Mouse (Mus musculus) brain, adult 2 months (tissue): Measurements from ENCODE around the gene Pde10a.

Experiments
- DNase-seq: peaks from one replicate; pipeline ENCODE4 v3.0.0; 2011; ENCODE audit warnings: low read depth, low spot score

The Pde10a gene

GRCm38 (mm10) chr17:8800478-8801082, 275.4 kb downstream of the Pde10a start:
- DNase-seq = peak; percentile 66

- DNase-seq = peak; percentile 72
Observed at GRCm38 (mm10) chr17:8801083-8801854, 276.1 kb downstream of the Pde10a start.

- no peak for DNase-seq
Observed at GRCm38 (mm10) chr17:8801855-8802104, 276.6 kb downstream of the Pde10a start.

- DNase-seq = no peak
Observed at GRCm38 (mm10) chr17:8802161-8802888, 277.2 kb downstream of the Pde10a start.

GRCm38 (mm10) chr17:8802889-8803799, 278.0 kb downstream of the Pde10a start:
- DNase-seq = no peak

GRCm38 (mm10) chr17:8807345-8807744, 282.2 kb downstream of the Pde10a start:
- DNase-seq = peak; percentile 60

GRCm38 (mm10) chr17:8809771-8810170, 284.6 kb downstream of the Pde10a start:
- no peak for DNase-seq

GRCm38 (mm10) chr17:8810201-8810600, 285.0 kb downstream of the Pde10a start:
- DNase-seq = no peak

- DNase-seq = peak; percentile 81
Observed at GRCm38 (mm10) chr17:8812228-8812865, 287.2 kb downstream of the Pde10a start.

GRCm38 (mm10) chr17:8813773-8814491, 288.8 kb downstream of the Pde10a start:
- DNase-seq = no peak

GRCm38 (mm10) chr17:8815376-8815775, 290.2 kb downstream of the Pde10a start:
- peak; percentile 49 for DNase-seq

GRCm38 (mm10) chr17:8815864-8816263, 290.7 kb downstream of the Pde10a start:
- peak; percentile 50 for DNase-seq

GRCm38 (mm10) chr17:8818675-8819074, 293.5 kb downstream of the Pde10a start:
- peak; percentile 71 for DNase-seq

- DNase-seq = no peak
Observed at GRCm38 (mm10) chr17:8823548-8823947, 298.4 kb downstream of the Pde10a start.

GRCm38 (mm10) chr17:8827204-8827603, 302.0 kb downstream of the Pde10a start:
- peak; percentile 37 for DNase-seq

GRCm38 (mm10) chr17:8831001-8831400, 305.8 kb downstream of the Pde10a start:
- DNase-seq = no peak

GRCm38 (mm10) chr17:8836292-8836691, 311.1 kb downstream of the Pde10a start:
- no peak for DNase-seq

GRCm38 (mm10) chr17:8838252-8838651, 313.1 kb downstream of the Pde10a start:
- no peak for DNase-seq

GRCm38 (mm10) chr17:8839237-8840011, 314.3 kb downstream of the Pde10a start:
- DNase-seq = peak; percentile 40

- no peak for DNase-seq
Observed at GRCm38 (mm10) chr17:8841094-8841493, 315.9 kb downstream of the Pde10a start.
